Mouse (Mus musculus) hindbrain, postnatal 0 days (tissue): ENCODE measurements around the gene Smg6. TPM values are rescaled to one million over a fixed set of nuclear protein-coding genes. Genes with fewer than 3 reads are reported as not detected.

Experiments
- ATAC-seq: fragments of 200-750 bp; cut with Nextera tagmentation; 2 replicates; pipeline ENCODE4 v1.8.0; 2017; ENCODE audit warnings: mild to moderate bottlenecking, moderate TSS enrichment, moderate library complexity
- DNase-seq: peaks from one replicate; pipeline ENCODE4 v3.0.0-alpha.2; 2015; ENCODE audit warnings: low spot score
- H3K27ac ChIP-seq: fragments of 300-500 bp; sonication (generic); 2 replicates; pipeline ENCODE4 v1.5.1; 2014; ENCODE audit warnings: mild to moderate bottlenecking
- H3K27me3 ChIP-seq: fragments of 300-500 bp; sonication (generic); 2 replicates; pipeline ENCODE4 v1.6.1; 2014; ENCODE audit warnings: low read length, mixed read lengths; ENCODE audit not compliant: insufficient read depth
- H3K36me3 ChIP-seq: fragments of 300-500 bp; sonication (generic); 2 replicates; pipeline ENCODE4 v1.6.1; 2014; ENCODE audit warnings: low read length, mixed read lengths; ENCODE audit not compliant: insufficient read depth
- H3K4me1 ChIP-seq: fragments of 300-500 bp; sonication (generic); 2 replicates; pipeline ENCODE4 v1.6.1; 2014; ENCODE audit warnings: antibody characterized with exemption, low read length, mixed read lengths; ENCODE audit not compliant: insufficient read depth
- H3K4me2 ChIP-seq: fragments of 300-500 bp; sonication (generic); 2 replicates; pipeline ENCODE4 v1.6.1; 2014; ENCODE audit warnings: low read depth, mild to moderate bottlenecking, low read length, moderate library complexity, mixed read lengths
- H3K4me3 ChIP-seq: fragments of 300-500 bp; sonication (generic); 2 replicates; pipeline ENCODE4 v1.5.1; 2014; ENCODE audit warnings: low read length
- H3K9ac ChIP-seq: fragments of 300-500 bp; sonication (generic); replicated peaks from 2 replicates; pipeline ENCODE4 v1.6.1; 2014; ENCODE audit warnings: mild to moderate bottlenecking, low read length, moderate library complexity, mixed read lengths
- H3K9me3 ChIP-seq: fragments of 300-500 bp; sonication (generic); 2 replicates; pipeline ENCODE4 v1.6.1; 2016; ENCODE audit warnings: low read length, mixed read lengths
- CTCF ChIP-seq: IDR thresholded peaks from 2 replicates; pipeline ENCODE4 v1.5.1; 2016; ENCODE audit warnings: antibody characterized with exemption, control low read depth, low read depth
- WGBS: fragments of 180-500 bp; shearing (Covaris S2); extraction: QIAGEN DNeasy Blood & Tissue Kit; methylation state at CpG from one replicate; pipeline ENCODE4 v1.1.7; 2014; 5-methylcytosine and 5-hydroxymethylcytosine counted together
- polyA plus RNA-seq: library from polyadenylated mRNA; unstranded; fragments of >200 nt; fragmentation: Nextera tagmentation; extraction: Ambion mirVana; gene quantifications from 2 replicates; pipeline ENCODE4 v1.2.1, GENCODE M21; 2015
- total RNA-seq: library from RNA; depleted of rRNA; stranded (reverse); fragments of >200 nt; gene quantifications from 2 replicates; pipeline ENCODE4 v1.2.3, GENCODE M21; 2014

Smg6 gene
- total and polyA plus RNA-seq, 2 experiments from 2014 or later, result 10.0 to 27.8 TPM

- Histone ChIP-seq H3K4me1 (no peaks in the 10 kb centered on the region), H3K4me2 (no peak overlapping the region), H3K9me3 (no peaks in the 10 kb centered on the region), H3K4me3 (no peak overlapping the region), H3K36me3 (peaks cover 15% of the 10 kb centered on the region; the same call in 1 of the 2 replicates), H3K27ac (no peak overlapping the region), H3K27me3 (no peaks in the 10 kb centered on the region), H3K9ac (no peak overlapping the region)
- no peak for ATAC-seq
- no peak for TF ChIP-seq CTCF
- whole genome bisulfite sequencing, result 93% methylated on average over 1 of the region's 1 CpGs
- DNase-seq, result no peak
Measured at GRCm38 (mm10) chr11:74991290-74991689, 65.7 kb downstream of the Smg6 start.

GRCm38 (mm10) chr11:74992427-74992987 is 66.9 kb downstream of the Smg6 start:
- Histone ChIP-seq H3K4me3 (no peak overlapping the region), H3K9ac (no peak overlapping the region), H3K4me1 (no peaks in the 10 kb centered on the region), H3K27me3 (no peaks in the 10 kb centered on the region), H3K9me3 (no peaks in the 10 kb centered on the region), H3K27ac (no peak overlapping the region), H3K4me2 (no peak overlapping the region), H3K36me3 (peaks cover 15% of the 10 kb centered on the region; the same call in 1 of the 2 replicates)
- no peak for DNase-seq
- no peak for TF ChIP-seq CTCF
- ATAC-seq, result no peak
- WGBS, result 75% methylated on average over 9 of the region's 9 CpGs

- WGBS, result 68% methylated on average over 1 of the region's 1 CpGs
- H3K4me3 ChIP-seq, result no peak overlapping the region
- H3K4me2 ChIP-seq, result no peak overlapping the region
- H3K9me3 ChIP-seq, result no peaks in the 10 kb centered on the region
- no peak overlapping the region for H3K27ac ChIP-seq
- ATAC-seq, result no peak
- H3K9ac ChIP-seq, result no peak overlapping the region
- H3K27me3 ChIP-seq, result no peaks in the 10 kb centered on the region
- no peaks in the 10 kb centered on the region for H3K4me1 ChIP-seq
- TF ChIP-seq CTCF, result peak; percentile 43
- peak; percentile 21 for DNase-seq
- H3K36me3 ChIP-seq, result peaks cover 15% of the 10 kb centered on the region; the same call in 1 of the 2 replicates
Measured at GRCm38 (mm10) chr11:74994141-74994540, 68.5 kb downstream of the Smg6 start.

- H3K27me3 ChIP-seq, result no peaks in the 10 kb centered on the region
- peaks cover 15% of the 10 kb centered on the region; the same call in 1 of the 2 replicates for H3K36me3 ChIP-seq
- TF ChIP-seq CTCF, result no peak
- no peak overlapping the region for H3K4me2 ChIP-seq
- ATAC-seq (no peak), DNase-seq (no peak)
- no peak overlapping the region for H3K9ac ChIP-seq
- no peak overlapping the region for H3K4me3 ChIP-seq
- no peaks in the 10 kb centered on the region for H3K9me3 ChIP-seq
- no peak overlapping the region for H3K27ac ChIP-seq
- H3K4me1 ChIP-seq, result no peaks in the 10 kb centered on the region
Measured at GRCm38 (mm10) chr11:74994856-74995255, 69.2 kb downstream of the Smg6 start.

GRCm38 (mm10) chr11:74996482-74996881 is 70.9 kb downstream of the Smg6 start:
- 0 out of 2 replicates have a peak, but pooled peaks cover 5% of the 10 kb centered on the region for H3K4me1 ChIP-seq
- H3K4me2 ChIP-seq, result no peak overlapping the region
- no peaks in the 10 kb centered on the region for H3K9me3 ChIP-seq
- no peak overlapping the region for H3K4me3 ChIP-seq
- no peak for TF ChIP-seq CTCF
- 100% methylated on average over 1 of the region's 1 CpGs for WGBS
- no peak overlapping the region for H3K9ac ChIP-seq
- no peak overlapping the region for H3K27ac ChIP-seq
- no peaks in the 10 kb centered on the region for H3K27me3 ChIP-seq
- H3K36me3 ChIP-seq, result 0 out of 2 replicates have a peak, but pooled peaks cover 9% of the 10 kb centered on the region
- no peak for ATAC-seq
- DNase-seq, result no peak

GRCm38 (mm10) chr11:75000869-75001653 is 75.4 kb downstream of the Smg6 start:
- Histone ChIP-seq H3K4me2 (peak overlapping the region; percentile 25; the same call in 1 of the 2 replicates), H3K27ac (peak overlapping the region; percentile 54; the same call in 1 of the 2 replicates), H3K4me3 (no peak overlapping the region), H3K4me1 (0 out of 2 replicates have a peak, but pooled peaks cover 6% of the 10 kb centered on the region), H3K36me3 (no peaks in the 10 kb centered on the region), H3K27me3 (no peaks in the 10 kb centered on the region), H3K9ac (no peak overlapping the region), H3K9me3 (no peaks in the 10 kb centered on the region)
- 33% methylated on average over 10 of the region's 10 CpGs for WGBS
- DNase-seq (peak; percentile 22), ATAC-seq (no peak)
- TF ChIP-seq CTCF, result no peak
